Mouse (Mus musculus) CH12.LX (cell line): ENCODE results near the gene Swt1. TPM values are rescaled to one million over a fixed set of nuclear protein-coding genes. Genes with fewer than 3 reads are reported as not detected.

Experiments
- DNase-seq: peaks from one replicate; pipeline ENCODE4 v3.0.0-alpha.2; 2013; ENCODE audit errors: extremely low read depth
- H3K27ac ChIP-seq: 2 replicates; pipeline ENCODE4 v1.5.1; 2012; ENCODE audit warnings: low read depth, mild to moderate bottlenecking, control low read depth, moderate library complexity; ENCODE audit not compliant: insufficient read depth
- H3K27me3 ChIP-seq: replicated peaks from 2 replicates; pipeline ENCODE3; 2012; ENCODE audit warnings: inconsistent platforms
- H3K36me3 ChIP-seq, 2 experiments: replicated peaks in 1 of 2; 2 replicates each; pipeline versions ENCODE3 to v1.6.1; 2012; ENCODE audit warnings: inconsistent platforms in 1 of 2, low read length in 1 of 2, mild to moderate bottlenecking in 1 of 2, mixed read lengths in 1 of 2, moderate library complexity in 1 of 2; ENCODE audit not compliant: control insufficient read depth in 1 of 2, insufficient read depth in 1 of 2
- H3K4me1 ChIP-seq, 2 experiments: 2 replicates each; pipeline ENCODE4 v1.6.1; 2012; ENCODE audit warnings: inconsistent platforms in 1 of 2, moderate library complexity in 1 of 2; ENCODE audit not compliant: insufficient read depth in 2 of 2, control insufficient read depth in 1 of 2
- H3K4me2 ChIP-seq: 2 replicates; pipeline ENCODE4 v1.6.1; 2012; ENCODE audit warnings: low read depth, mild to moderate bottlenecking, control low read depth; ENCODE audit not compliant: poor library complexity, insufficient read depth, severe bottlenecking
- H3K4me3 ChIP-seq, 3 experiments: fragments of 150-350 bp in 1 of 3; sonication (generic) in 1 of 3; replicated peaks in 1 of 3; 2 replicates each; pipeline versions ENCODE3 to v1.5.1; 2011 to 2012; ENCODE audit warnings: low read depth in 2 of 3, low read length in 2 of 3, mild to moderate bottlenecking in 2 of 3, moderate library complexity in 2 of 3, control low read depth in 1 of 3, improper control_type of control experiment in 1 of 3, inconsistent platforms in 1 of 3, mixed read lengths in 1 of 3; ENCODE audit not compliant: poor library complexity in 1 of 3
- H3K79me2 ChIP-seq: replicated peaks from 2 replicates; pipeline ENCODE4 v1.6.1; 2012; ENCODE audit warnings: mild to moderate bottlenecking, moderate library complexity; ENCODE audit not compliant: control insufficient read depth, poor library complexity, insufficient read depth, severe bottlenecking; ENCODE audit errors: extremely low read depth
- H3K9ac ChIP-seq: 2 replicates; pipeline ENCODE4 v1.6.1; 2012; ENCODE audit warnings: low read depth, mild to moderate bottlenecking, control low read depth, moderate library complexity; ENCODE audit not compliant: insufficient read depth
- H3K9me3 ChIP-seq: replicated peaks from 2 replicates; pipeline ENCODE3; 2012; ENCODE audit warnings: low read length, inconsistent platforms, mixed read lengths
- BHLHE40 ChIP-seq: IDR thresholded peaks from 2 replicates; pipeline ENCODE4 v1.6.1; 2011; ENCODE audit warnings: mild to moderate bottlenecking, low read depth, low read length, improper control_type of control experiment
- CHD1 ChIP-seq: IDR thresholded peaks from 2 replicates; pipeline ENCODE4 v1.6.1; 2012; ENCODE audit warnings: low read depth, low read length, improper control_type of control experiment, inconsistent platforms
- CHD2 ChIP-seq: IDR thresholded peaks from 2 replicates; pipeline ENCODE4 v1.6.1; 2011; ENCODE audit warnings: low read length, improper control_type of control experiment
- CTCF ChIP-seq, 2 experiments: IDR thresholded peaks in 1 of 2; conservative IDR thresholded peaks in 1 of 2; 2 replicates each; pipeline ENCODE4 v1.5.1; 2011 to 2012; ENCODE audit warnings: low read depth in 2 of 2, low read length in 2 of 2, improper control_type of control experiment in 1 of 2, inconsistent platforms in 1 of 2, mild to moderate bottlenecking in 1 of 2, moderate library complexity in 1 of 2
- E2F4 ChIP-seq: IDR thresholded peaks from 2 replicates; pipeline ENCODE4 v1.6.1; 2011; ENCODE audit warnings: low read depth, low read length, improper control_type of control experiment; ENCODE audit not compliant: insufficient replicate concordance
- ELF1 ChIP-seq: IDR thresholded peaks from 2 replicates; pipeline ENCODE4 v1.6.1; 2014; ENCODE audit warnings: low read depth, mild to moderate bottlenecking, inconsistent platforms, low read length, improper control_type of control experiment
- EP300 ChIP-seq: IDR thresholded peaks from 2 replicates; pipeline ENCODE4 v1.6.1; 2011; ENCODE audit warnings: low read length, improper control_type of control experiment
- ETS1 ChIP-seq: conservative IDR thresholded peaks from 2 replicates; pipeline ENCODE4 v1.6.1; 2012; ENCODE audit warnings: low read depth, mild to moderate bottlenecking, inconsistent platforms, low read length, improper control_type of control experiment, moderate library complexity
- GABPA ChIP-seq: IDR thresholded peaks from 2 replicates; pipeline ENCODE4 v1.6.1; 2012; ENCODE audit warnings: low read depth, low read length, improper control_type of control experiment, inconsistent platforms; ENCODE audit not compliant: insufficient replicate concordance
- IRF4 ChIP-seq: IDR thresholded peaks from 2 replicates; pipeline ENCODE4 v1.6.1; 2014; ENCODE audit warnings: low read depth, mild to moderate bottlenecking, inconsistent platforms, low read length, improper control_type of control experiment
- JUN ChIP-seq: IDR thresholded peaks from 2 replicates; pipeline ENCODE4 v1.6.1; 2011; ENCODE audit warnings: low read depth, mild to moderate bottlenecking, low read length, improper control_type of control experiment, moderate library complexity; ENCODE audit not compliant: insufficient read depth
- JUND ChIP-seq: conservative IDR thresholded peaks from 2 replicates; pipeline ENCODE4 v1.6.1; 2011; ENCODE audit warnings: low read depth, low read length, improper control_type of control experiment
- KAT2A ChIP-seq: IDR thresholded peaks from 2 replicates; pipeline ENCODE4 v1.6.1; 2012; ENCODE audit warnings: low read length, improper control_type of control experiment, inconsistent platforms; ENCODE audit not compliant: insufficient replicate concordance
- MAFK ChIP-seq: IDR thresholded peaks from 2 replicates; pipeline ENCODE4 v1.6.1; 2011; ENCODE audit warnings: low read length, improper control_type of control experiment; ENCODE audit not compliant: insufficient replicate concordance
- MAX ChIP-seq: IDR thresholded peaks from 2 replicates; pipeline ENCODE4 v1.6.1; 2011; ENCODE audit warnings: low read length, improper control_type of control experiment
- MAZ ChIP-seq: IDR thresholded peaks from 2 replicates; pipeline ENCODE4 v1.6.1; 2012; ENCODE audit warnings: low read depth, mild to moderate bottlenecking, inconsistent platforms, low read length, improper control_type of control experiment, moderate library complexity
- MEF2A ChIP-seq: IDR thresholded peaks from 2 replicates; pipeline ENCODE4 v1.6.1; 2014; ENCODE audit warnings: low read depth, mild to moderate bottlenecking, inconsistent platforms, low read length, improper control_type of control experiment, borderline replicate concordance
- MXI1 ChIP-seq: IDR thresholded peaks from 2 replicates; pipeline ENCODE4 v1.6.1; 2011; ENCODE audit warnings: mild to moderate bottlenecking, low read depth, low read length, improper control_type of control experiment
- MYC ChIP-seq: IDR thresholded peaks from 2 replicates; pipeline ENCODE4 v1.6.1; 2011; ENCODE audit warnings: low read depth, mild to moderate bottlenecking, improper control_type of control experiment, low read length
- NELFE ChIP-seq: IDR thresholded peaks from 2 replicates; pipeline ENCODE4 v1.6.1; 2011; ENCODE audit warnings: low read depth, low read length, improper control_type of control experiment
- NRF1 ChIP-seq: IDR thresholded peaks from 2 replicates; pipeline ENCODE4 v1.6.1; 2014; ENCODE audit warnings: low read depth, mild to moderate bottlenecking, inconsistent platforms, low read length, improper control_type of control experiment, moderate library complexity
- PAX5 ChIP-seq: IDR thresholded peaks from 2 replicates; pipeline ENCODE4 v1.6.1; 2012; ENCODE audit warnings: low read length, inconsistent platforms, mixed read lengths
- POLR2A ChIP-seq: IDR thresholded peaks from 2 replicates; pipeline ENCODE4 v1.6.1; 2011; ENCODE audit warnings: low read depth, mild to moderate bottlenecking, improper control_type of control experiment, low read length
- POLR2AphosphoS2 ChIP-seq: IDR thresholded peaks from 2 replicates; pipeline ENCODE4 v1.6.1; 2011; ENCODE audit warnings: low read depth, low read length, improper control_type of control experiment
- RAD21 ChIP-seq: IDR thresholded peaks from 2 replicates; pipeline ENCODE4 v1.6.1; 2011; ENCODE audit warnings: low read depth, mild to moderate bottlenecking, low read length, improper control_type of control experiment, moderate library complexity
- RCOR1 ChIP-seq: conservative IDR thresholded peaks from 2 replicates; pipeline ENCODE4 v1.6.1; 2012; ENCODE audit warnings: low read depth, mild to moderate bottlenecking, inconsistent platforms, low read length, improper control_type of control experiment
- SIN3A ChIP-seq: IDR thresholded peaks from 2 replicates; pipeline ENCODE4 v1.6.1; 2012; ENCODE audit warnings: low read length, improper control_type of control experiment, inconsistent platforms
- SMC3 ChIP-seq: IDR thresholded peaks from 2 replicates; pipeline ENCODE4 v1.6.1; 2011; ENCODE audit warnings: low read depth, low read length, improper control_type of control experiment
- TBP ChIP-seq: conservative IDR thresholded peaks from 2 replicates; pipeline ENCODE4 v1.6.1; 2011; ENCODE audit warnings: low read depth, low read length, improper control_type of control experiment
- TCF12 ChIP-seq: IDR thresholded peaks from 2 replicates; pipeline ENCODE4 v1.6.1; 2014; ENCODE audit warnings: low read depth, mild to moderate bottlenecking, inconsistent platforms, low read length, improper control_type of control experiment
- UBTF ChIP-seq: IDR thresholded peaks from 2 replicates; pipeline ENCODE4 v1.6.1; 2012; ENCODE audit warnings: low read depth, mild to moderate bottlenecking, inconsistent platforms, low read length, improper control_type of control experiment, moderate library complexity
- USF1 ChIP-seq: IDR thresholded peaks from 2 replicates; pipeline ENCODE4 v1.6.1; 2014; ENCODE audit warnings: low read depth, mild to moderate bottlenecking, inconsistent platforms, low read length, improper control_type of control experiment
- USF2 ChIP-seq: conservative IDR thresholded peaks from 2 replicates; pipeline ENCODE4 v1.6.1; 2011; ENCODE audit warnings: low read depth, low read length, improper control_type of control experiment
- ZC3H11A ChIP-seq: IDR thresholded peaks from 2 replicates; pipeline ENCODE4 v1.6.1; 2012; ENCODE audit warnings: low read depth, mild to moderate bottlenecking, inconsistent platforms, low read length, improper control_type of control experiment
- ZKSCAN1 ChIP-seq: IDR thresholded peaks from 2 replicates; pipeline ENCODE4 v1.6.1; 2012; ENCODE audit warnings: low read depth, inconsistent platforms, low read length, improper control_type of control experiment, borderline replicate concordance
- ZMIZ1 ChIP-seq: IDR thresholded peaks from 2 replicates; pipeline ENCODE4 v1.6.1; 2012; ENCODE audit warnings: low read depth, mild to moderate bottlenecking, inconsistent platforms, low read length, improper control_type of control experiment
- ZNF384 ChIP-seq: IDR thresholded peaks from 2 replicates; pipeline ENCODE4 v1.6.1; 2012; ENCODE audit warnings: low read depth, low read length, improper control_type of control experiment, inconsistent platforms
- dilution Hi-C: fragments of 300-500 bp; cut with MboI; formaldehyde crosslinking; loops from 2 replicates; pipeline ENCODE4 v1.14.3; 2020; ENCODE audit warnings: low sequenced_read_pairs; ENCODE audit not compliant: extremely low pct_unique_long_range_greater_than_20kb, extremely low pct_ligation_motif_present
- in situ Hi-C: fragments of 300-500 bp; cut with MboI; formaldehyde crosslinking; loops from 3 replicates; pipeline ENCODE4 v1.14.3; 2019; ENCODE audit warnings: low sequenced_read_pairs, low pct_ligation_motif_present, low pct_unique_long_range_greater_than_20kb, mixed read lengths
- polyA plus RNA-seq: library from polyadenylated mRNA; unstranded; fragments of >175 nt; gene quantifications from 2 replicates; pipeline ENCODE4 v1.2.1, GENCODE M21; 2012; ENCODE audit warnings: low read depth; ENCODE audit not compliant: insufficient read length
- total RNA-seq, 2 experiments: library from RNA; depleted of rRNA; stranded (reverse); fragments of 300-350 nt in 1 of 2; fragments of >200 nt in 1 of 2; gene quantifications; 2 replicates each; pipeline ENCODE4 v1.2.3; 2012 to 2014

The Swt1 gene
- total RNA-seq (2012; rRNA removed) (10.8 and 14.8 TPM in 2 replicates), total RNA-seq (2014; rRNA removed) (19.6 and 28.7 TPM in 2 replicates), polyA plus RNA-seq (6.9 and 8.0 TPM in 2 replicates)

GRCm38 (mm10) chr1:151428263-151429221 lies at the start of gene Swt1, which contains the start of gene Trmt1l:
Gene Swt1 (minus strand): TSS chr1:151428455.
Gene Trmt1l (plus strand): TSS chr1:151428542.
- H3K27ac ChIP-seq, result peak within 1 kb of the TSS; percentile 75
- peaks cover 0 to 29% of the 10 kb centered on the region in 2 experiments; a peak in 3 of 4 replicates for H3K4me1 ChIP-seq
- H3K79me2 ChIP-seq, result peaks cover 37% of the 10 kb centered on the region
- DNase-seq, result peak; percentile 99
- peak within 1 kb of the TSS; percentile 97 for H3K9ac ChIP-seq
- H3K27me3 ChIP-seq, result no peaks in the 10 kb centered on the region
- peak within 1 kb of the TSS; percentile 88 to 91 (median 91) for H3K4me3 ChIP-seq
- H3K36me3 ChIP-seq, result peaks cover 0 to 9% of the 10 kb centered on the region in 2 experiments
- H3K4me2 ChIP-seq, result peak within 1 kb of the TSS; percentile 94
- in situ Hi-C loops (no loop called here), dilution Hi-C loops (no loop called here)
- H3K9me3 ChIP-seq, result no peaks in the 10 kb centered on the region
- TF ChIP-seq KAT2A, result peak; percentile 99
- TF ChIP-seq ZKSCAN1, result no peak
- no peak for TF ChIP-seq ZNF384
- TF ChIP-seq MAZ, result peak; percentile 93
- TF ChIP-seq PAX5, result no peak
- no peak; the same call in 1 of the 2 replicates for TF ChIP-seq UBTF
- TF ChIP-seq MYC, result 0 out of 2 replicates have a peak, but pooled peaks have one; percentile 53
- TF ChIP-seq JUND, result no peak
- TF ChIP-seq MXI1, result peak; percentile 76
- TF ChIP-seq MEF2A, result peak; percentile 54
- TF ChIP-seq SMC3, result no peak
- no peak for TF ChIP-seq RCOR1
- TF ChIP-seq NELFE, result peak; percentile 94
- peak; percentile 93 for TF ChIP-seq POLR2AphosphoS2
- TF ChIP-seq RAD21, result no peak
- TF ChIP-seq CHD2, result peak; percentile 61
- TF ChIP-seq TCF12, result peak; percentile 55
- peak; percentile 88 for TF ChIP-seq SIN3A
- TF ChIP-seq GABPA, result peak; percentile 85; the same call in 1 of the 2 replicates
- no peak for TF ChIP-seq EP300
- TF ChIP-seq USF2, result no peak
- TF ChIP-seq USF1, result no peak; the same call in 1 of the 2 replicates
- TF ChIP-seq ZMIZ1, result peak; percentile 70
- TF ChIP-seq MAX, result no peak; the same call in 1 of the 2 replicates
- TF ChIP-seq TBP, result peak; percentile 89
- peak; percentile 84 for TF ChIP-seq NRF1
- TF ChIP-seq IRF4, result peak; percentile 75
- no peak for TF ChIP-seq ETS1
- no peak for TF ChIP-seq ZC3H11A
- TF ChIP-seq MAFK, result no peak
- peak; percentile 92 for TF ChIP-seq ELF1
- TF ChIP-seq CHD1, result no peak; the same call in 1 of the 2 replicates
- no peak for TF ChIP-seq E2F4
- TF ChIP-seq BHLHE40, result 0 out of 2 replicates have a peak, but pooled peaks have one; percentile 10
- no peak for TF ChIP-seq JUN
- TF ChIP-seq CTCF (conservative IDR thresholded peaks at IDR 0.05 in 1 of 2, IDR thresholded peaks at IDR 0.05 in 1 of 2; ENCODE audit: low read depth in 2 of 2, low read length in 2 of 2), result no peak
- TF ChIP-seq POLR2A, result peak; percentile 97
